In genomic region chr1:75289376-75289775, GRCm38 (mm10) we compare ENCODE assay signal across 11 mouse cellular contexts. TPM values are rescaled to one million over a fixed set of nuclear protein-coding genes. Genes with fewer than 3 reads are reported as not detected.
DNase-seq lines count a peak whose midpoint lies in the region; ATAC-seq and TF ChIP-seq lines count a peak whose summit lies in the region.
"Had no signal": no experiment of that assay in that cellular context is flagged by ENCODE, and none has a peak within 500 bp of the region (broad histone marks: within the 10 kb centered on the region; RNA-seq: fewer than 3 reads in every experiment).

No protein-coding gene starts in this region.

- no peak for TF ChIP-seq CTCF in olfactory bulb, adult 2 months (IDR thresholded peaks at IDR 0.05; ENCODE audit: insufficient read depth, low read depth, low read length)

- ATAC-seq in forebrain, embryonic 11.5 days (replicated peaks; ENCODE audit: low FRiP score), result peak; percentile 90
- peak; percentile 90 for ATAC-seq in hindbrain, embryonic 16.5 days

- no peak overlapping the region for H3K4me2 ChIP-seq in forebrain, embryonic 11.5 days (ENCODE audit: low read depth, low read length, severe bottlenecking)
- peak overlapping the region; percentile 11; the same call in 1 of the 2 replicates for H3K4me2 ChIP-seq in hindbrain, embryonic 16.5 days (ENCODE audit: low read length)

- TF ChIP-seq POLR2A in olfactory bulb, adult 2 months (IDR thresholded peaks at IDR 0.05; ENCODE audit: insufficient read depth, low read depth, low read length), result no peak

- no peaks in the 10 kb centered on the region for H3K36me3 ChIP-seq in forebrain, embryonic 11.5 days (ENCODE audit: control insufficient read depth, insufficient read depth, low read length)
- H3K36me3 ChIP-seq in hindbrain, embryonic 16.5 days (ENCODE audit: control insufficient read depth, insufficient read depth, low read length), result no peaks in the 10 kb centered on the region

- H3K27me3 ChIP-seq in forebrain, embryonic 11.5 days (ENCODE audit: control insufficient read depth, insufficient read depth, low read length), result no peaks in the 10 kb centered on the region
- no peaks in the 10 kb centered on the region for H3K27me3 ChIP-seq in hindbrain, embryonic 16.5 days (replicated peaks; ENCODE audit: control insufficient read depth, insufficient read depth, low read length)

- WGBS in forebrain, embryonic 11.5 days, result 8% methylated on average over 7 of the region's 7 CpGs
- WGBS in hindbrain, embryonic 16.5 days, result under 1% methylated on average over 7 of the region's 7 CpGs
- 8% methylated on average over 7 of the region's 7 CpGs for WGBS in olfactory bulb, adult 2 months

- H3K4me3 ChIP-seq in forebrain, embryonic 11.5 days (ENCODE audit: low read depth, low read length), result no peak overlapping the region
- H3K4me3 ChIP-seq in hindbrain, embryonic 16.5 days (ENCODE audit: low read length), result no peak overlapping the region
- H3K4me3 ChIP-seq in olfactory bulb, adult 2 months (ENCODE audit: insufficient read depth, low read depth, low read length), result no peak overlapping the region

- peak overlapping the region; percentile 79 for H3K27ac ChIP-seq in forebrain, embryonic 11.5 days (ENCODE audit: low read depth, low read length)
- H3K27ac ChIP-seq in hindbrain, embryonic 16.5 days (ENCODE audit: low read depth, low read length), result peak overlapping the region; percentile 77
- peak overlapping the region; percentile 50 for H3K27ac ChIP-seq in olfactory bulb, adult 2 months (ENCODE audit: insufficient read depth, low read depth, low read length)

- H3K9me3 ChIP-seq in forebrain, embryonic 11.5 days (ENCODE audit: control insufficient read depth, low read length), result no peaks in the 10 kb centered on the region
- no peaks in the 10 kb centered on the region for H3K9me3 ChIP-seq in hindbrain, embryonic 16.5 days (ENCODE audit: control insufficient read depth, low read length)

- no peaks in the 10 kb centered on the region; the same call in 1 of the 2 replicates for H3K4me1 ChIP-seq in forebrain, embryonic 11.5 days (replicated peaks; ENCODE audit: control insufficient read depth, insufficient read depth, low read length)
- H3K4me1 ChIP-seq in hindbrain, embryonic 16.5 days (ENCODE audit: control insufficient read depth, insufficient read depth, low read depth, low read length), result peaks cover 16% of the 10 kb centered on the region
- H3K4me1 ChIP-seq in olfactory bulb, adult 2 months (ENCODE audit: control insufficient read depth, insufficient read depth, low read length), result peaks cover 32% of the 10 kb centered on the region

- peak; percentile 52 to 74 for DNase-seq in left cerebral cortex, postnatal 14 days (ENCODE audit: low spot score in 2 of 2)
- DNase-seq in left cerebral cortex, adult 8-10 months (ENCODE audit: low spot score in 2 of 2), result no peak
- peak; percentile 75 for DNase-seq in forebrain, embryonic 11.5 days (ENCODE audit: low spot score)
- no peak for DNase-seq in cerebellum, adult 8-10 months
- DNase-seq in T-cell, adult 2 months (ENCODE audit: low spot score), result no peak
- DNase-seq in B cell, adult 2 months, result no peak

- intact Hi-C loops in left cerebral cortex, postnatal 14 days (cut with DNase I), result no loop called here

- H3K9ac ChIP-seq in forebrain, embryonic 11.5 days (ENCODE audit: low read length), result no peak overlapping the region
- peak overlapping the region; percentile 18; the same call in 1 of the 2 replicates for H3K9ac ChIP-seq in hindbrain, embryonic 16.5 days (ENCODE audit: low read depth, low read length)

RNA-seq across cellular contexts. Expression of gene Resp18, which starts 11.2 kb away (rescaled TPM):
- total RNA-seq in left cerebral cortex, postnatal 14 days (2021), result 10 to 100 TPM; 69.0 to 98.8 TPM
- 100 to 1,000 TPM; 166 to 203 (median 173) TPM for total RNA-seq in left cerebral cortex, adult 8-10 months (2022)
- 14.9 and 15.8 TPM in 2 replicates for polyA plus RNA-seq in forebrain, embryonic 11.5 days (2014; fragmentation: Nextera tagmentation; extraction: Ambion mirVana)
- 251 and 327 TPM in 2 replicates for polyA plus RNA-seq in hindbrain, embryonic 16.5 days (2015; fragmentation: Nextera tagmentation; extraction: Ambion mirVana)
- not detected in 2 replicates for polyA plus RNA-seq in olfactory bulb, adult 2 months (2012; ENCODE audit: insufficient read depth, insufficient read length, low replicate concordance, missing spikeins)
- total RNA-seq: MEL had no signal

RNA-seq across cellular contexts. Expression of gene Ptprn, which starts 25.1 kb away (rescaled TPM):
- 100 to 1,000 TPM; 376 to 396 TPM for total RNA-seq in left cerebral cortex, postnatal 14 days (2021)
- 100 to 1,000 TPM; 411 to 436 (median 423) TPM for total RNA-seq in left cerebral cortex, adult 8-10 months (2022)
- 3.7 and 4.3 TPM in 2 replicates for polyA plus RNA-seq in forebrain, embryonic 11.5 days (2014; fragmentation: Nextera tagmentation; extraction: Ambion mirVana)
- 36.9 and 40.6 TPM in 2 replicates for polyA plus RNA-seq in hindbrain, embryonic 16.5 days (2015; fragmentation: Nextera tagmentation; extraction: Ambion mirVana)
- not detected in 2 replicates for polyA plus RNA-seq in olfactory bulb, adult 2 months (2012; ENCODE audit: insufficient read depth, insufficient read length, low replicate concordance, missing spikeins)
- total RNA-seq: MEL had no signal

RNA-seq across cellular contexts. Expression of gene Dnpep, which starts 28.4 kb away (rescaled TPM):
- total RNA-seq in left cerebral cortex, postnatal 14 days (2021), result 10 to 100 TPM; 60.1 to 60.8 TPM
- total RNA-seq in left cerebral cortex, adult 8-10 months (2022), result 10 to 100 TPM; 56.5 to 63.2 (median 59.7) TPM
- 125 and 129 TPM in 2 replicates for polyA plus RNA-seq in forebrain, embryonic 11.5 days (2014; fragmentation: Nextera tagmentation; extraction: Ambion mirVana)
- 149 and 150 TPM in 2 replicates for polyA plus RNA-seq in hindbrain, embryonic 16.5 days (2015; fragmentation: Nextera tagmentation; extraction: Ambion mirVana)
- not detected in 2 replicates for polyA plus RNA-seq in olfactory bulb, adult 2 months (2012; ENCODE audit: insufficient read depth, insufficient read length, low replicate concordance, missing spikeins)

RNA-seq across cellular contexts. Expression of gene Dnajb2, which starts 53.2 kb away (rescaled TPM):
- total RNA-seq in left cerebral cortex, postnatal 14 days (2021), result 10 to 100 TPM; 76.5 to 80.2 TPM
- 100 to 1,000 TPM in 3 of 4 experiments, 10 to 100 TPM in 1; 98.9 to 111 (median 108) TPM for total RNA-seq in left cerebral cortex, adult 8-10 months (2022)
- polyA plus RNA-seq in forebrain, embryonic 11.5 days (2014; fragmentation: Nextera tagmentation; extraction: Ambion mirVana), result 22.2 and 22.6 TPM in 2 replicates
- polyA plus RNA-seq in hindbrain, embryonic 16.5 days (2015; fragmentation: Nextera tagmentation; extraction: Ambion mirVana), result 86.3 and 98.0 TPM in 2 replicates
- not detected in 2 replicates for polyA plus RNA-seq in olfactory bulb, adult 2 months (2012; ENCODE audit: insufficient read depth, insufficient read length, low replicate concordance, missing spikeins)

RNA-seq across cellular contexts. Expression of gene A630095N17Rik, which starts 57.5 kb away (rescaled TPM):
- not detected for total RNA-seq in left cerebral cortex, postnatal 14 days (2021)
- total RNA-seq in left cerebral cortex, adult 8-10 months (2022), result not detected
- polyA plus RNA-seq in forebrain, embryonic 11.5 days (2014; fragmentation: Nextera tagmentation; extraction: Ambion mirVana), result not detected in 2 replicates
- 0.26 TPM in 1 of 2 replicates, not detected in the other for polyA plus RNA-seq in hindbrain, embryonic 16.5 days (2015; fragmentation: Nextera tagmentation; extraction: Ambion mirVana)
- not detected in 2 replicates for polyA plus RNA-seq in olfactory bulb, adult 2 months (2012; ENCODE audit: insufficient read depth, insufficient read length, low replicate concordance, missing spikeins)
- total RNA-seq: left cerebral cortex, postnatal 36 days had no signal
- polyA plus RNA-seq: small intestine, adult 2 months had no signal

Comparison
In these comparisons a context has a peak if more than half of its experiments do, and no peak if none do; other contexts are left out.
1. DNase-seq: peak in left cerebral cortex, postnatal 14 days (2 of 2) and forebrain, embryonic 11.5 days (single experiment); none in left cerebral cortex, adult 8-10 months (0 of 2), cerebellum, adult 8-10 months (single experiment), T-cell, adult 2 months (single experiment) and B cell, adult 2 months (0 of 2).
2. RNA of gene Resp18, which starts 11.2 kb away (polyA plus RNA-seq): 251 to 327 TPM in hindbrain, embryonic 16.5 days; 14.9 to 15.8 TPM in forebrain, embryonic 11.5 days and not detected in olfactory bulb, adult 2 months; every median in the first group is over 10 times any median in the second.
3. Peak in every context shown above with its lines, with median percentiles within 50 percentile points of each other: H3K27ac ChIP-seq.